Mouse (Mus musculus): ENCODE results near the gene St8sia6.

DNA sequence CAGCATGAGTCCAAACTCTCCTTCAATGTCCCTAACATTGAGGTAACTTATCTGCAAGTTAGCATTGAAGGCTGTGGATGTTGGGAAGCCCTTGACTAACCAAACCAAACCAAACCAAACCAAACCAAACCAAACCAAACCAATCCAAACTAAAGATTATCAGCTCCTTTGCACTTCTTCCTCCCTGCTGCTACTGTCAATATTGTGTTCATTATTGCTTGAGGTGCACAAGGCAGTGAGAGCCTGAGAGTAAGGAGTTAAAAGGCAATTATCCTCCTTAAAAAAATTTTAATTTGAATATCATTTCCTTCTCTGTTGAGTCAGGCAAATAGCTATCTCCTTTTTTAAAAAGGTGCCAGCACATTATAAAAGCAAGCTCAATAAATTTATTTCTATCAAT lies 190.8 kb downstream of the St8sia6 start:
- TF ChIP-seq POLR2A (IDR thresholded peaks at IDR 0.05; ENCODE audit: borderline replicate concordance, low read depth, low read length), result no peak
- TF ChIP-seq CTCF (IDR thresholded peaks at IDR 0.05; ENCODE audit: low read depth, low read length), result no peak

Data from bone marrow macrophage, adult 2 months (primary cell).